Mouse (Mus musculus) limb, embryonic 11.5 days (tissue): Measurements from ENCODE around the gene Ube2l3. TPM values are rescaled to one million over a fixed set of nuclear protein-coding genes. Genes with fewer than 3 reads are reported as not detected.

Experiments
- ATAC-seq: fragments of 200-750 bp; cut with Nextera tagmentation; 2 replicates; pipeline ENCODE4 v1.8.0; 2017; ENCODE audit warnings: low read depth; ENCODE audit not compliant: insufficient number of reproducible peaks, low FRiP score, low TSS enrichment
- DNase-seq: peaks from one replicate; pipeline ENCODE4 v3.0.0-alpha.2; 2015; ENCODE audit warnings: low spot score
- H3K27ac ChIP-seq: fragments of 300-500 bp; sonication (generic); replicated peaks from 2 replicates; pipeline ENCODE4 v1.5.1; 2014; ENCODE audit warnings: low read depth, mild to moderate bottlenecking, low read length
- H3K27me3 ChIP-seq: fragments of 300-500 bp; sonication (generic); 2 replicates; pipeline ENCODE4 v1.6.1; 2014; ENCODE audit warnings: mild to moderate bottlenecking, low read length, mixed read lengths; ENCODE audit not compliant: control insufficient read depth, insufficient read depth
- H3K36me3 ChIP-seq: fragments of 300-500 bp; sonication (generic); 2 replicates; pipeline ENCODE4 v1.6.1; 2014; ENCODE audit warnings: mild to moderate bottlenecking, low read length, moderate library complexity, mixed read lengths; ENCODE audit not compliant: control insufficient read depth, insufficient read depth
- H3K4me1 ChIP-seq: fragments of 300-500 bp; sonication (generic); 2 replicates; pipeline ENCODE4 v1.6.1; 2014; ENCODE audit warnings: low read length, mixed read lengths; ENCODE audit not compliant: control insufficient read depth, insufficient read depth
- H3K4me2 ChIP-seq: fragments of 300-500 bp; sonication (generic); 2 replicates; pipeline ENCODE4 v1.6.1; 2014; ENCODE audit warnings: low read depth, mild to moderate bottlenecking, moderate library complexity; ENCODE audit not compliant: severe bottlenecking
- H3K4me3 ChIP-seq: fragments of 300-500 bp; sonication (generic); 2 replicates; pipeline ENCODE4 v1.5.1; 2014; ENCODE audit warnings: low read depth, low read length
- H3K9ac ChIP-seq: fragments of 300-500 bp; sonication (generic); 2 replicates; pipeline ENCODE4 v1.6.1; 2014; ENCODE audit warnings: mild to moderate bottlenecking, low read length
- H3K9me3 ChIP-seq: fragments of 300-500 bp; sonication (generic); 2 replicates; pipeline ENCODE4 v1.6.1; 2016; ENCODE audit warnings: low read length; ENCODE audit not compliant: control insufficient read depth
- WGBS: fragments of 180-500 bp; shearing (Covaris S2); extraction: QIAGEN DNeasy Blood & Tissue Kit; methylation state at CpG from one replicate; pipeline ENCODE4 v1.1.7; 2014; 5-methylcytosine and 5-hydroxymethylcytosine counted together
- microRNA counts: library from miRNA; unstranded; fragments of <30 nt; microRNA quantifications from one replicate; lab custom pipeline; 2016
- microRNA-seq: library from miRNA; unstranded; fragments of <30 nt; microRNA quantifications from one replicate; pipeline ENCODE4, GENCODE M21; 2016
- polyA plus RNA-seq: library from polyadenylated mRNA; unstranded; fragments of >200 nt; fragmentation: Nextera tagmentation; extraction: Ambion mirVana; gene quantifications from 2 replicates; pipeline ENCODE4 v1.2.1, GENCODE M21; 2014

Ube2l3 gene
- polyA plus RNA-seq, 1 experiment from 2014 or later = 430 TPM

DNA sequence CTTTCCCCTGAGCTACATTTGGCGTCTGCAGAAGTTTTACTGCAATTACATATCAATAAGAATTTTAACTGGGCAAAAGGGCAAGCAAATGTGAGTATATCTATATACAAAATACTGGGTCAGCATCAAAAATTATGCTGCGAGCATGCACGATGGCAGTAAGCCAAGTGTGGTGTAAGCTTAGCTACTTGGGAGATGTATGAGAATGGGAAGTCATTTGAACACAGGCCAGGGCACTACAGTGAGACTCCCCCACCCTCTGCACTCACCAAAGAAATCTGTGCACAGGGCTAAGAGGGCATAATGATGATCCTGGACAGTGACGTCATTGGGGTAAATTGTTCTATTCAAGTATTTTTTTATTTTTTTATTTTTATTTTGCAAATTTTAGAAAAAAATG, 97.8 kb downstream of the Ube2l3 start:
- no peak for ATAC-seq
- H3K36me3 ChIP-seq = peaks cover 16% of the 10 kb centered on the region

GRCm38 (mm10) chr16:17102630-17103220, 99.7 kb downstream of the Ube2l3 start:
- Histone ChIP-seq H3K4me3 (no peak overlapping the region), H3K27me3 (no peaks in the 10 kb centered on the region), H3K9ac (no peak overlapping the region), H3K4me1 (no peaks in the 10 kb centered on the region), H3K9me3 (no peaks in the 10 kb centered on the region), H3K27ac (no peak overlapping the region), H3K36me3 (peaks cover 21% of the 10 kb centered on the region), H3K4me2 (0 out of 2 replicates have a peak overlapping the region, but pooled peaks have one; percentile 4)
- DNase-seq = no peak
- 82% methylated on average over 7 of the region's 7 CpGs for WGBS
- no peak for ATAC-seq

More for the DNA sequence above, 97.8 kb downstream of the Ube2l3 start:
- no peaks in the 10 kb centered on the region for H3K9me3 ChIP-seq
- H3K27ac ChIP-seq = no peak overlapping the region
- no peak overlapping the region for H3K4me3 ChIP-seq
- 93% methylated on average over 4 of the region's 4 CpGs for WGBS
- no peaks in the 10 kb centered on the region for H3K27me3 ChIP-seq
- no peaks in the 10 kb centered on the region for H3K4me1 ChIP-seq
- H3K9ac ChIP-seq = no peak overlapping the region
- no peak overlapping the region for H3K4me2 ChIP-seq
- DNase-seq = no peak

MicroRNAs within 50 kb of the gene (microRNA counts, 519-probe panel; counts per million panel counts)
- microRNA mmu-miR-130b (lab: Ali Mortazavi, UCI) (5,883 counts per million, percentile 94 among the panel's probes with 10 or more counts), microRNA mmu-miR-301b (lab: Ali Mortazavi, UCI) (3,033 counts per million, percentile 35 among the panel's probes with 10 or more counts)

Small RNAs within 50 kb of the gene (microRNA-seq; reads per million reads assigned to microRNA genes)
- gene Mir130b (9,767 reads per million, percentile 95 among the genes with 10 or more reads in this experiment), gene Mir301b (157 reads per million, percentile 55 among the genes with 10 or more reads in this experiment)

Other genes starting within 250 kb of the Ube2l3 start
- gene Mapk1, start 219.3 kb downstream of the Ube2l3 start, polyA plus RNA-seq = 171 and 172 TPM in 2 replicates
- gene Ypel1, start 133.0 kb downstream of the Ube2l3 start, polyA plus RNA-seq = 99.5 and 109 TPM in 2 replicates
- 146 and 150 TPM in 2 replicates for gene Ppil2, start 91.4 kb downstream of the Ube2l3 start, polyA plus RNA-seq
- gene 2610318N02Rik, start 77.5 kb downstream of the Ube2l3 start, polyA plus RNA-seq = 154 and 174 TPM in 2 replicates
- 62.6 and 65.8 TPM in 2 replicates for gene Sdf2l1, start 70.3 kb downstream of the Ube2l3 start, polyA plus RNA-seq
- gene Ydjc, start 58.0 kb downstream of the Ube2l3 start, polyA plus RNA-seq = 3.6 and 4.8 TPM in 2 replicates
- 0.40 and 0.58 TPM in 2 replicates for gene Ccdc116, start 55.4 kb downstream of the Ube2l3 start, polyA plus RNA-seq
- 0.37 and 0.44 TPM in 2 replicates for gene Rimbp3, start 6.0 kb upstream of the Ube2l3 start, polyA plus RNA-seq
- 9.8 and 10.6 TPM in 2 replicates for gene Hic2, start 30.9 kb upstream of the Ube2l3 start, polyA plus RNA-seq
- gene Tmem191c, start 73.4 kb upstream of the Ube2l3 start, polyA plus RNA-seq = 4.5 and 7.6 TPM in 2 replicates
- 0.12 and 0.35 TPM in 2 replicates for gene Serpind1, start 128.7 kb upstream of the Ube2l3 start, polyA plus RNA-seq
- gene Snap29, start 203.3 kb upstream of the Ube2l3 start, polyA plus RNA-seq = 5.9 and 7.0 TPM in 2 replicates
- gene Pi4ka, start 203.7 kb upstream of the Ube2l3 start, polyA plus RNA-seq = 33.2 and 33.6 TPM in 2 replicates
- gene Crkl, start 249.3 kb upstream of the Ube2l3 start, polyA plus RNA-seq = 90.4 and 95.2 TPM in 2 replicates